Mouse (Mus musculus): ENCODE data around the gene Nomo1.

Gene Nomo1

DNA sequence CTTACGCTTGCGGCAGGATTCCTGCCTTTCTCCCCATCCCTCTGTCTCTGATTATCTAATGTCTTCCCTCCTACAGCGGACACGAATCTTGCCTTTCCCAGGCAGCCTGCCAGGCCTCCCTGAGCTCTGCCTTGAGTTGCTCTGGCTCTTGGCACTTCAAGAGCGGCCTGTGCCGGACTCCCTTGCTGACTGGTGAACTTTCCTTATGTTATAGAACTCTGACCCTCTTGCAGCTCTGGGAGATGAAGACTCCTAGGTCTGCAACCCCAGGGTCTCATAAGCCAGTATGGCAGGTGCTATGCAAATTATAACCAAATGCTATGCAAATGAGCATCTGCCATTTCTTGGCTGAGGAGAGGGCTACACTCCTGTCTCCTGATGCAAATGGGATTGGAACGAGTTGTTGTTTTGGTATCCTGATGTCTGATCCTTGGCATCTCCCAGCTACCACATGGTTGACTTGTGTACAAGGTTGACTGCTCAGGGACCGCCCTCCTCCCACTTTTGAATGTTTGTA, 69.6 kb downstream of the Nomo1 start:
- no peak for DNase-seq (ENCODE audit: low spot score)

GRCm38 (mm10) chr7:46103771-46104170, 70.3 kb downstream of the Nomo1 start:
- DNase-seq (ENCODE audit: low spot score), result no peak

DNA sequence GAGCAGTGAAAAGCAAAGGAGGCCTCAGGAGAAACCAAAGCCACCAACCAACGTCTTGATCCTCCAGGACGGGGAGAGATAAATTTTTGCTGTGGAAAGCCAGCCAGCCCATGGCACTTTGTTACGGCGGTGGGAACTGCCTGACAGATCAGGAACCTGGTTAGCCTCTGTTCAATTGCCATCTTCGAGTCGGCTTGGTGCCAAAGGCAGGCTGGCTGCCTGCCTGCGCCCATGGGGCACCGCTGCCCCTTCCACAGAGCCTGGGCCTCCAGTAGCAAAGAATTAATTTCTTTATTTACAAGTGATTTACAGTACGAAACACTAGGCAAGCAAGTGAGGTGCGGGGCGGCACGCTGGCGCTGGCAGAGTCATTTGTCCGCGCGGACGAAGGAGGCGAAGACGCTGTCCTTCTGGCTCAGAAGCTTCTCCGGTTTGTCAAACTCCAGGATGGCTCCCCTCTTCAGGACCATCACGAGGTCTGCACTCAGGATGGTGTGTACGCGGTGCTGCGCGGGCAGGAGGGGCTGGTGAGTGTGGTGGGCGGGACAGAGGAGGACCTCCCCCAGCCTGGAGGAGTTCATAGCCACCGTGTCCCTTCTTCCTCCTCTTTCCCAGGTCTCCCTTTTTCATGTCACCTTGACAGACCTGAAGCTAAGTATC, 70.9 kb downstream of the Nomo1 start:
- no peak for DNase-seq (ENCODE audit: low spot score)

DNA sequence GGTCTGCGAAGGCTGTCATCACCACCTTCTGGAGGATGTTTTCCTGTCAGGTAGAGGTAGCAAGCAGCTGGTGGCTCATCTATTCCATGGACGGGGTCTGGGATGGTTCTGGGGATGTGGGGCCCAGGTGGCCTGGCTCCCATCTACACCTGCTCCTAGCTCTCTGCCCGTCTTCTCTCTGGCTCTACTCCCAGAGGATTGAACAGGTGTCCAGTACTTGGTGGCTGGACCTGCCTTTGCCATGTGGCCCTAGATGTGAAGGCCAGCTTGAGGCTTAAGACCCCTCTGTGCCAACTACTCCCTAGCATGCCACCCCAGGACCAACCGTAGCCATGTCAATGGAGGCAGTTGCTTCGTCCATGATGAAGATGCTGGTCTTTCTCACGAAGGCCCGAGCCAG, 72.0 kb downstream of the Nomo1 start:
- no peak for DNase-seq (ENCODE audit: low spot score)

GRCm38 (mm10) chr7:46110079-46110478, 76.6 kb downstream of the Nomo1 start:
- DNase-seq (ENCODE audit: low spot score), result no peak

DNA sequence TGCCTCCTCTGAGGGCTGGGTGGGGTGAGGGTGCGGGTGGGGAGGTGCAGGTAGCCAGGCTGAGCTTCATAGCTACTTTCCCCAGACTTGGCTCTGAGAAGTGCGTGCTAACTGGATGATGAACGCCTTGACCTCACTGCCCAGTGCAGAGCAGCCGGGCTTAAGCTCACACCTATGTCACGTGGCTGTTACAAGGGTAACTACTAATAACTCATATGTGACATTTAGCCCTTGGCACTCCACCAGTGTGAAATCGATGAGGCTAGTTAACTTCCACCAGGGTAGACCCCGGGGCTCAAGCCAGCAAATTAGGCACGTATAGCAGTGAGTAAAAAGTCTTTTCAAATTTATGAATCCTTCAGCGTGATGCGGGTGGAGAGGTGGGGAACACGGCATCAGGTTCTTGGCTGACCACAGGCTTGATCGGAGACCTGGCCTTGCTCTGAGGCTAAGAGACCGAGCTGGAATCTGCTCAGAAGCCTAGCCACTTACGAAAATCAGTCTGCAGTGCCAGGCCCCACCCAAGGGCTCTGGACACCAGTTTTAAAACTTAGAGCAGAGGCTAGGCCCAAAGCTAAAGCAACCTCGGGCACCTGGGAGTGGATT, 77.8 kb downstream of the Nomo1 start:
- no peak for DNase-seq (ENCODE audit: low spot score)

DNA sequence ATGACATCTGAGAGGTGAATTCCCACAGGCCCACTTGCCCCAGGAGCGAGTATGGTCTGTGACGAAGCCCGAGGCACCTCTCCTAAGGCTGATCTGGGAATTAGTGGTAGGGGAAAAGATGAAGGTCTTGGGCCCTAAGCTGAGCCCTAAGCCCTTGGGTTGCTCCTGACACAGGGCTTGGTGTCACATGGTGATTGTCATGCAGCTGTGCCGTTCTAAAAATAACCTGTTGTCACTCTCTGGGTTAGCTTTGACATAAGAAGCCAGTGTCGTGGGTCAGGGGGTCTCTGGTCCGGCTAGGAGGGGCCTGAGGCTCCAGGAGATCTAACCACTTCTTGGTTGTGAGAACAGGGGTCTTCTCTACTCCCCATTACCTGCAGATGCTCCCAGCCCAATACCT, 78.4 kb downstream of the Nomo1 start:
- DNase-seq (ENCODE audit: low spot score), result no peak

GRCm38 (mm10) chr7:46113435-46113834, 79.9 kb downstream of the Nomo1 start:
- DNase-seq (ENCODE audit: low spot score), result no peak

DNA sequence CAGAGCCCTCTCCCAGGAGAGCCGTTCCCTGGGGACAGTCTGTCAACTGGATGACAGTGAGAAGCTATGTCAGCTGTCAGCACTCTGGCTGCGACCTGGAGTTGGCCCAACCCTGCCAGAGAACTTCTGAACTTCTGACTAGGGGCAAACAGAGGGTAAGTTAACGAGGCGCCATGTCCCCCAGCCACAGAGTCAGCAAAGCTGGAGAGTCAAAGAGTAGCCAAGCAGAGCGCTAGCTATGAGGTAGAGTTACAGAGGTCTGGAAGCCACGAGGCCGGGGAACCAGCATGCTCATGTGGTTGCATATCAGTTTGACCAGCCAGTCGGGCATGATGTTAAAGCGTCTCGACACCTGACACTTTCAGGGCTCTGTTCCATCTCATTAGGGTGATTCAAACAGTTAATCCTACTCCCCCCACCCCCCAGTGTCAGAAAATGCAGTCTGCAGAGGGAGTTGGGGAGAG, 82.7 kb downstream of the Nomo1 start:
- no peak for DNase-seq (ENCODE audit: low spot score)

GRCm38 (mm10) chr7:46117035-46117434, 83.5 kb downstream of the Nomo1 start:
- DNase-seq (ENCODE audit: low spot score), result no peak

DNA sequence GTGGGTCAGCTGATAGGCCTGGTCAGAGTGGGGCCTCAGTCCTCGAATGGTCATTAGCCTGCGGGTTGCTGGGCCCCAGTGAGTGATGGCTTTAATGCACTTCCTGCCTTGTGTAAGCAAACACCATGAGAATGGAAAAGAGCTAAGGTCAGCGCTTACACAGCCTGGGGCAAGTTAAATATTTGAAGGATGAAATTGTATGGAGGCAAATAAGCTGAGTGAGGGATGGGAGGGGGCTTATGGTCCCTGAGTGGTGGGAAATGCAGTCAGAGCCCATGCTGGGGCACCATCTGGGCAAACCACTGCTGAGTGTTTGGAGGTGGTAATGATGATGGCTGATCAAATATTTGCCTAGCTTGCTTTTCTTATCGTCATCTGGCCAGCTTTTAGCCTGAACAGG, 89.5 kb downstream of the Nomo1 start:
- no peak for DNase-seq (ENCODE audit: low spot score)

DNA sequence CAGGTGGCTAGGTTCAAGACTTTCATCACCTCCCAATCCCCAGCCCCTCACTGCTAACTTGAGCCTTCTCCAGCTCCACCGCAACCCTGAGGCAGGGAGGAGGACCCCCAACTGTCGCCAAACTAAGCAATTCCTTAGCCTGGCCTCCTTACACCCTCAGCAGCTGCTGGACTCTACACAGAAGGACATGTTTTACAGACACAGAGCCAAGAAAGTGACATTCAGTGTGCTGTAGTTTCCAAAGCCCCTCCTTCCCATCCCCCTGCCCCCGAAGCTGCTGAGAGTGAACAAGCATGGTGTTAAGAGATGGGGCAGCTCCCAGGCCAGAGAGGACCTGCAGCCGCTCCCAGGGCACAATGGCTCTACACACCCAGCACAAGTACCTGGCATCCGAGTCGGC, 91.0 kb downstream of the Nomo1 start:
- no peak for DNase-seq (ENCODE audit: low spot score)

DNA sequence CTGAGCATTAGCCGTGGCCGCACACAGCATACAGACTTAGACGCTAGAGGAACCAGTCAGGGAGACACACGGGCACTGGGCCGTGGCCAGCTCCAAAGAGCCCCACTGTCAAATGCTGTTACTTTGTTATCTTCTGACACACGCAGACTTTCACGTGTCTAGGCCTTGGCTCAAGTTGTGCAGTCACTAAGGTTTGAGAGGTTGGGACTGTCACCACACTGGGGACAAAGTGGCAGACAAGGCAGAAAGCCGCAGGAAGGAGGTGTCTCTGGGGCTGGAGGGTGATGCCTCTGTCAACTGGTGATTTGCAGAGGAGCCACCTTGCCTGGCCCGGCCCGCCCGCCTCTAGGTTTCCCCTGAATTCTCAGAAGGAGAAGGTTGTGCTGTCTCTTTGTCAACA, 91.8 kb downstream of the Nomo1 start:
- DNase-seq (ENCODE audit: low spot score), result no peak

- DNase-seq (ENCODE audit: low spot score), result no peak
Observed at GRCm38 (mm10) chr7:46128196-46128595, 94.7 kb downstream of the Nomo1 start.

- DNase-seq (ENCODE audit: low spot score), result no peak
Observed at GRCm38 (mm10) chr7:46129463-46130179, 96.1 kb downstream of the Nomo1 start.

GRCm38 (mm10) chr7:46130723-46131122, 97.2 kb downstream of the Nomo1 start:
- no peak for DNase-seq (ENCODE audit: low spot score)

DNA sequence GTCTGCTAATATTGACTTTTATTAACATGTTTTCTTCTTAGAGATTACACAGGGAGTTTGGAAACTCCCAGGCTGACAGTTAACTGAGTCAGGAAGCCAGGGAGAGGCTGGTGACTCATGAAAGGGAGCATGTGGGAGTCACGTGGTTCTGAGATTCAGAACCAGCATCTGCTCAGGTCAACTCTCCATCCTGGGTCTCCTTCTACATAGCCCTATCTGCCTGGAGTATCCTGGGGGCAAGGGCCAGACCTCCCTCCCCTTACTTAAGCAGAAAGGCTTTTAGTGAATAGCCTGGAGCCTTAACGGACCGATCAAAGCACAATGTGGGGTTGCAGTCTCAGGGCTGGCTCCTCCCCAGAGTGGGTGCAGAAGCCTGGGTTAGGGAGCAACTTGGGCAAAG, 97.8 kb downstream of the Nomo1 start:
- DNase-seq (ENCODE audit: low spot score), result no peak

- DNase-seq (ENCODE audit: low spot score), result no peak
Observed at GRCm38 (mm10) chr7:46131806-46132205, 98.3 kb downstream of the Nomo1 start.

GRCm38 (mm10) chr7:46132229-46132628, 98.7 kb downstream of the Nomo1 start:
- DNase-seq (ENCODE audit: low spot score), result no peak
